Mouse (Mus musculus): ENCODE data around the gene Npdc1. TPM values are rescaled to one million over a fixed set of nuclear protein-coding genes. Genes with fewer than 3 reads are reported as not detected.

Npdc1 gene
- total and polyA plus RNA-seq, 2 experiments from 2014 or later: 21.0 to 43.0 TPM

DNA sequence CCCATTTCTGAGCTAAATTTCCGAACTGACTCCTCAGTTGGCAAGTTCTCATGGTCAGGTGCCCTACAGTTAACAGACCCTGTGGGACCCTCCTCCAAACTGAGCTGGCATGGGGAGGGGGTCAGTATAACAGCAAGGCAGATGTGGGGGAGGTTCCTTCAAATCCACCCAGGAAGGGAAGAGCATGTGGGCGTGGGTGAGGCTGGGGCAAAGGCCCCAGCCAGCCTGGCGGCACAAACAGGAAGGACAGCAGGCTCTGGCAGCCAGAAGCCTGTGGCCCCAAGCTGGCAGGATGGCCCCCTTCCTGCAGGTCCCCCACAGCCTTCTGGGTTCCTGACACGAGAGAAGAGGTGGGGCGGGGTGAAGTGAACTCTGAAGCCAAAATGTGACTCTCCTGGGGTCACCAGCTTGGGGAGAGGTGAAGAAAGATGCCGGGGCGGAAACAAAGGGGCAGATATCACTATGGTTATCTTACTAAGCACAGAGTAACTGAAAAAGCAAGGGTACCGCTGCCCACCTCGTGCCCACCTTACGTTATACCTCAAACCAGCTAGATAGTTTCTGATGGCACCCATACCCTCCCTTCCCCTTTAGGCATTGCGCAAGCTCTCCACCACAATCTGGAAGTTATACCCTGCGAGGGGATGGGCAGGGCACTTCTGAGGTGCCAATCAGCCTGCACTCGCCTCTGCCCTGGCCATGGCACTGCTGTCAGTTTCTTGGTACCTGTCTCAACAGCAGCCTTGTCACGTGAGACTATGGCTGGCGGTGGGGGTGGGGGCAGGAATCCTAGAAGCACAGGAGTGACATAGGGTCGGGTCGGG lies 23.6 kb downstream of the Npdc1 start, which contains the start of gene Fut7:
Gene Fut7, plus strand, starts transcription at position 681 of the 824 bp plus-strand sequence.
- Histone ChIP-seq H3K4me1 (ENCODE audit: control insufficient read depth, insufficient read depth) (no peaks in the 10 kb centered on the region), H3K36me3 (replicated peaks; ENCODE audit: control insufficient read depth, insufficient read depth, low read length) (no peaks in the 10 kb centered on the region), H3K27ac (ENCODE audit: low read depth) (no peak within 1 kb of the TSS), H3K27me3 (ENCODE audit: control insufficient read depth, insufficient read depth, low read length) (peaks cover 36% of the 10 kb centered on the region), H3K9me3 (replicated peaks; ENCODE audit: control insufficient read depth, low read length) (no peaks in the 10 kb centered on the region), H3K9ac (replicated peaks; ENCODE audit: low read depth, low read length) (no peak within 1 kb of the TSS), H3K4me3 (ENCODE audit: low read depth, low read length) (no peak within 1 kb of the TSS), H3K4me2 (ENCODE audit: low read depth, low read length) (no peak within 1 kb of the TSS)
- WGBS: 45% methylated on average over 17 of the region's 17 CpGs
- TF ChIP-seq CTCF (IDR thresholded peaks at IDR 0.05; ENCODE audit: low read depth) (no peak), EP300 (IDR thresholded peaks at IDR 0.05; ENCODE audit: low read depth) (no peak)
- DNase-seq (ENCODE audit: low spot score): no peak
- no peak for ATAC-seq (ENCODE audit: insufficient read depth, low read depth)

GRCm38 (mm10) chr2:25423626-25424025 lies 24.5 kb downstream of the Npdc1 start:
- Histone ChIP-seq H3K4me3 (ENCODE audit: low read depth, low read length) (no peak overlapping the region), H3K4me1 (ENCODE audit: control insufficient read depth, insufficient read depth) (no peaks in the 10 kb centered on the region), H3K9me3 (replicated peaks; ENCODE audit: control insufficient read depth, low read length) (no peaks in the 10 kb centered on the region), H3K9ac (replicated peaks; ENCODE audit: low read depth, low read length) (no peak overlapping the region), H3K4me2 (ENCODE audit: low read depth, low read length) (no peak overlapping the region), H3K27me3 (ENCODE audit: control insufficient read depth, insufficient read depth, low read length) (peaks cover 36% of the 10 kb centered on the region), H3K27ac (ENCODE audit: low read depth) (no peak overlapping the region), H3K36me3 (replicated peaks; ENCODE audit: control insufficient read depth, insufficient read depth, low read length) (no peaks in the 10 kb centered on the region)
- DNase-seq (ENCODE audit: low spot score) (no peak), ATAC-seq (ENCODE audit: insufficient read depth, low read depth) (no peak)
- TF ChIP-seq CTCF (IDR thresholded peaks at IDR 0.05; ENCODE audit: low read depth) (no peak), EP300 (IDR thresholded peaks at IDR 0.05; ENCODE audit: low read depth) (no peak)
- WGBS: 44% methylated on average over 1 of the region's 1 CpGs

DNA sequence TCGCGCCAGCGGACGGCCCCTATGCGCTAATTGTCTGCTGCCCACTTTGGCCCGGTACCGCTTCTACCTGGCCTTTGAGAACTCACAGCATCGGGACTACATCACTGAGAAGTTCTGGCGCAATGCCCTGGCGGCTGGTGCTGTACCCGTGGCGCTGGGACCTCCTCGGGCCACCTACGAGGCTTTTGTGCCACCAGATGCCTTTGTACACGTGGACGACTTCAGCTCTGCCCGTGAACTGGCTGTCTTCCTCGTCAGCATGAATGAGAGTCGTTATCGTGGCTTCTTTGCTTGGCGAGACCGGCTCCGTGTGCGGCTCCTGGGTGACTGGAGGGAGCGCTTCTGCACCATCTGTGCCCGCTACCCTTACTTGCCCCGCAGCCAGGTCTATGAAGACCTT lies 26.3 kb downstream of the Npdc1 start:
- H3K4me3 ChIP-seq (ENCODE audit: low read depth, low read length): no peak overlapping the region
- H3K4me2 ChIP-seq (ENCODE audit: low read depth, low read length): no peak overlapping the region
- peaks cover 4% of the 10 kb centered on the region; the same call in 1 of the 2 replicates for H3K4me1 ChIP-seq (ENCODE audit: control insufficient read depth, insufficient read depth)
- no peaks in the 10 kb centered on the region for H3K36me3 ChIP-seq (replicated peaks; ENCODE audit: control insufficient read depth, insufficient read depth, low read length)
- H3K9ac ChIP-seq (replicated peaks; ENCODE audit: low read depth, low read length): no peak overlapping the region
- WGBS: 41% methylated on average over 27 of the region's 27 CpGs
- DNase-seq (ENCODE audit: low spot score) (no peak), ATAC-seq (ENCODE audit: insufficient read depth, low read depth) (no peak)
- no peaks in the 10 kb centered on the region for H3K9me3 ChIP-seq (replicated peaks; ENCODE audit: control insufficient read depth, low read length)
- H3K27me3 ChIP-seq (ENCODE audit: control insufficient read depth, insufficient read depth, low read length): peaks cover 36% of the 10 kb centered on the region
- TF ChIP-seq CTCF (IDR thresholded peaks at IDR 0.05; ENCODE audit: low read depth) (no peak), EP300 (IDR thresholded peaks at IDR 0.05; ENCODE audit: low read depth) (no peak)
- no peak overlapping the region for H3K27ac ChIP-seq (ENCODE audit: low read depth)

GRCm38 (mm10) chr2:25426721-25427191 lies 27.6 kb downstream of the Npdc1 start:
- no peak overlapping the region for H3K4me3 ChIP-seq (ENCODE audit: low read depth, low read length)
- H3K27ac ChIP-seq (ENCODE audit: low read depth): no peak overlapping the region
- ATAC-seq (ENCODE audit: insufficient read depth, low read depth) (no peak), DNase-seq (ENCODE audit: low spot score) (peak; percentile 39)
- no peak overlapping the region for H3K4me2 ChIP-seq (ENCODE audit: low read depth, low read length)
- H3K36me3 ChIP-seq (replicated peaks; ENCODE audit: control insufficient read depth, insufficient read depth, low read length): no peaks in the 10 kb centered on the region
- WGBS: 25% methylated on average over 5 of the region's 5 CpGs
- H3K4me1 ChIP-seq (ENCODE audit: control insufficient read depth, insufficient read depth): peaks cover 4% of the 10 kb centered on the region; the same call in 1 of the 2 replicates
- TF ChIP-seq CTCF (IDR thresholded peaks at IDR 0.05; ENCODE audit: low read depth) (peak; percentile 84), EP300 (IDR thresholded peaks at IDR 0.05; ENCODE audit: low read depth) (no peak)
- H3K9me3 ChIP-seq (replicated peaks; ENCODE audit: control insufficient read depth, low read length): no peaks in the 10 kb centered on the region
- peaks cover 36% of the 10 kb centered on the region for H3K27me3 ChIP-seq (ENCODE audit: control insufficient read depth, insufficient read depth, low read length)
- no peak overlapping the region for H3K9ac ChIP-seq (replicated peaks; ENCODE audit: low read depth, low read length)

DNA sequence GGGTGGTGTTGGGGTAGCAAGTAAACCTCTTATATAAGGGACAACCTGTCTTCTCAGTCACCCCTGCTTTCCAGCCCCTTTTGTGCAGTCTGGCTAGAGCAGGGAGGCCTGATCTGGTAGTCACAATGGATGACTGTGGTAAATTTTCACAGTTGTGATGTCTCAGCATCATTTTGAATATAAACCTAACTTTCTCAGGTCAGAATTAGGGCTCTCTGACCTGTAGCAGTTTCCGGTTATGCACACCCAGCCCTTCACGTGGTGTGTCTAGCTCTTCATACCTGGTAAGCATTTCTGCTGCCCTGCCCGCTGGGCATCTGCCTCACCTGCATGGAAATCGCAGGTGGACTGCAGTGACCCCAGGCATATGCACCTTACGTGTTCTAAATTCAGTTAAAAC lies 28.1 kb downstream of the Npdc1 start:
- Histone ChIP-seq H3K27ac (ENCODE audit: low read depth) (no peak overlapping the region), H3K9ac (replicated peaks; ENCODE audit: low read depth, low read length) (no peak overlapping the region), H3K4me3 (ENCODE audit: low read depth, low read length) (no peak overlapping the region), H3K4me1 (ENCODE audit: control insufficient read depth, insufficient read depth) (peaks cover 4% of the 10 kb centered on the region; the same call in 1 of the 2 replicates), H3K4me2 (ENCODE audit: low read depth, low read length) (no peak overlapping the region), H3K27me3 (ENCODE audit: control insufficient read depth, insufficient read depth, low read length) (peaks cover 36% of the 10 kb centered on the region), H3K9me3 (replicated peaks; ENCODE audit: control insufficient read depth, low read length) (no peaks in the 10 kb centered on the region), H3K36me3 (replicated peaks; ENCODE audit: control insufficient read depth, insufficient read depth, low read length) (no peaks in the 10 kb centered on the region)
- DNase-seq (ENCODE audit: low spot score) (no peak), ATAC-seq (ENCODE audit: insufficient read depth, low read depth) (no peak)
- WGBS: 83% methylated on average over 5 of the region's 5 CpGs
- TF ChIP-seq CTCF (IDR thresholded peaks at IDR 0.05; ENCODE audit: low read depth): no peak

Measured in heart, postnatal 0 days (tissue).